ENCODE assay signal across 8 mouse cellular contexts in genomic region chr19:59074381-59074780, GRCm38 (mm10). TPM values are rescaled to one million over a fixed set of nuclear protein-coding genes. Genes with fewer than 3 reads are reported as not detected.
DNase-seq lines count a peak whose midpoint lies in the region; ATAC-seq lines count a peak whose summit lies in the region.

No protein-coding gene starts in this region.

- DNase-seq in heart, embryonic 10.5 days (ENCODE audit: low spot score): no peak
- DNase-seq in ES-CJ7 (ENCODE audit: low read depth, low spot score): peak; percentile 7
- DNase-seq in forebrain, embryonic 14.5 days (ENCODE audit: low spot score): no peak
- DNase-seq in frontal cortex, adult 2 months (ENCODE audit: extremely low spot score in 1 of 2, low spot score in 1 of 2): no peak
- DNase-seq in thymus, postnatal 25 days: no peak
- no peak for DNase-seq in Muller cell, postnatal 12 days (ENCODE audit: inconsistent ontology term)

- no peak overlapping the region for H3K27ac ChIP-seq in heart, embryonic 13.5 days (replicated peaks)
- no peak overlapping the region for H3K27ac ChIP-seq in heart, embryonic 10.5 days
- H3K27ac ChIP-seq in forebrain, embryonic 14.5 days (ENCODE audit: low read depth, low read length): no peak overlapping the region
- peak overlapping the region; percentile 65 for H3K27ac ChIP-seq in macrophage

- H3K79me2 ChIP-seq in macrophage (ENCODE audit: inconsistent target): peaks cover 48% of the 10 kb centered on the region

- 69% methylated on average over 3 of the region's 3 CpGs for WGBS in heart, embryonic 13.5 days
- 56% methylated on average over 3 of the region's 3 CpGs for WGBS in heart, embryonic 10.5 days
- 60% methylated on average over 3 of the region's 3 CpGs for WGBS in forebrain, embryonic 14.5 days
- 65% methylated on average over 3 of the region's 3 CpGs for WGBS in macrophage (ENCODE audit: missing documents)

- no peak for ATAC-seq in heart, embryonic 13.5 days (ENCODE audit: extremely low read depth, insufficient number of reproducible peaks, low FRiP score, low TSS enrichment)
- ATAC-seq in forebrain, embryonic 14.5 days: no peak

- peaks cover 4% of the 10 kb centered on the region; the same call in 1 of the 2 replicates for H3K4me1 ChIP-seq in heart, embryonic 13.5 days
- H3K4me1 ChIP-seq in heart, embryonic 10.5 days: peaks cover 15% of the 10 kb centered on the region
- peaks cover 18% of the 10 kb centered on the region for H3K4me1 ChIP-seq in forebrain, embryonic 14.5 days (ENCODE audit: control insufficient read depth, insufficient read depth, low read length)

- H3K4me2 ChIP-seq in heart, embryonic 13.5 days: peak overlapping the region; percentile 85; the same call in 1 of the 2 replicates
- peak overlapping the region; percentile 95 for H3K4me2 ChIP-seq in forebrain, embryonic 14.5 days (ENCODE audit: low read length)

- H3K9me3 ChIP-seq in heart, embryonic 13.5 days: no peaks in the 10 kb centered on the region
- no peaks in the 10 kb centered on the region for H3K9me3 ChIP-seq in heart, embryonic 10.5 days
- no peaks in the 10 kb centered on the region for H3K9me3 ChIP-seq in forebrain, embryonic 14.5 days (replicated peaks; ENCODE audit: control insufficient read depth, low read length)

- H3K27me3 ChIP-seq in heart, embryonic 13.5 days (replicated peaks): peaks cover 65% of the 10 kb centered on the region
- peaks cover 59% of the 10 kb centered on the region for H3K27me3 ChIP-seq in heart, embryonic 10.5 days (ENCODE audit: insufficient read depth, poor library complexity, severe bottlenecking)
- peaks cover 3% of the 10 kb centered on the region for H3K27me3 ChIP-seq in forebrain, embryonic 14.5 days (replicated peaks; ENCODE audit: control insufficient read depth, insufficient read depth, low read length)

- H3K36me3 ChIP-seq in heart, embryonic 13.5 days: no peaks in the 10 kb centered on the region
- no peaks in the 10 kb centered on the region for H3K36me3 ChIP-seq in heart, embryonic 10.5 days
- no peaks in the 10 kb centered on the region for H3K36me3 ChIP-seq in forebrain, embryonic 14.5 days (ENCODE audit: control insufficient read depth, insufficient read depth, low read length)
- H3K36me3 ChIP-seq in macrophage (ENCODE audit: inconsistent target): no peaks in the 10 kb centered on the region

- no peak overlapping the region for H3K9ac ChIP-seq in heart, embryonic 13.5 days
- H3K9ac ChIP-seq in forebrain, embryonic 14.5 days (ENCODE audit: low read length): peak overlapping the region; percentile 83; the same call in 1 of the 2 replicates

- H3K4me3 ChIP-seq in heart, embryonic 13.5 days: peak overlapping the region; percentile 63; the same call in 1 of the 2 replicates
- no peak overlapping the region for H3K4me3 ChIP-seq in heart, embryonic 10.5 days
- H3K4me3 ChIP-seq in forebrain, embryonic 14.5 days (ENCODE audit: low read depth, low read length): peak overlapping the region; percentile 73
- peak overlapping the region; percentile 19 for H3K4me3 ChIP-seq in macrophage (ENCODE audit: inconsistent target)

RNA-seq across cellular contexts. Expression of gene Shtn1, which starts 1.5 kb away (rescaled TPM):
- polyA plus RNA-seq in heart, embryonic 13.5 days (2015; fragmentation: Nextera tagmentation; extraction: Ambion mirVana): 0.53 and 0.95 TPM in 2 replicates
- 0.53 and 0.69 TPM in 2 replicates for polyA plus RNA-seq in heart, embryonic 10.5 days (2016; fragmentation: Nextera tagmentation; extraction: Ambion mirVana)
- 48.3 and 61.8 TPM in 2 replicates for polyA plus RNA-seq in forebrain, embryonic 14.5 days (2014; fragmentation: Nextera tagmentation; extraction: Ambion mirVana)
- 100 to 1,000 TPM in 15 of 26 experiments, 10 to 100 TPM in 11; 19.7 to 156 (median 106) TPM for total RNA-seq in macrophage (2018; cell fraction: chromatin; rRNA removed)
- total RNA-seq in macrophage (2018; cell fraction: cytosol; rRNA removed): 10 to 100 TPM; 28.6 to 71.5 (median 54.5) TPM
- total RNA-seq in macrophage (2018; cell fraction: nucleus; rRNA removed): 10 to 100 TPM; 20.1 to 98.1 (median 64.4) TPM
- 31.2 to 80.8 TPM (median 43.7 TPM) in 3 replicates for polyA plus RNA-seq in macrophage (2018)
- 28.1 and 31.1 TPM in 2 replicates for polyA plus RNA-seq in frontal cortex, adult 2 months (2012; rRNA removed)

Comparison
In these comparisons a context has a peak if more than half of its experiments do, and no peak if none do; other contexts are left out.
1. RNA of gene Shtn1, which starts 1.5 kb away (polyA plus RNA-seq): 31.2 to 80.8 TPM in macrophage, 48.3 to 61.8 TPM in forebrain, embryonic 14.5 days and 28.1 to 31.1 TPM in frontal cortex, adult 2 months; 0.53 to 0.95 TPM in heart, embryonic 13.5 days and 0.53 to 0.69 TPM in heart, embryonic 10.5 days; every median in the first group is over 10 times any median in the second.